Mouse (Mus musculus) kidney, postnatal 0 days (tissue): ENCODE measurements around the gene Osbpl10. TPM values are rescaled to one million over a fixed set of nuclear protein-coding genes. Genes with fewer than 3 reads are reported as not detected.

ENCODE experiments used
- ATAC-seq: fragments of 200-750 bp; cut with Nextera tagmentation; replicated peaks from 2 replicates; pipeline ENCODE4 v1.8.0; 2017; ENCODE audit warnings: low read depth, moderate number of reproducible peaks, moderate TSS enrichment, moderate library complexity; ENCODE audit not compliant: low FRiP score
- DNase-seq: peaks from one replicate; pipeline ENCODE4 v3.0.0-alpha.2; 2016; ENCODE audit warnings: low spot score
- H3K27ac ChIP-seq: fragments of 300-500 bp; sonication (generic); 2 replicates; pipeline ENCODE4 v1.5.1; 2014; ENCODE audit warnings: mild to moderate bottlenecking
- H3K27me3 ChIP-seq: fragments of 300-500 bp; sonication (generic); 2 replicates; pipeline ENCODE4 v1.6.1; 2014; ENCODE audit warnings: low read length, mixed read lengths; ENCODE audit not compliant: insufficient read depth
- H3K36me3 ChIP-seq: fragments of 300-500 bp; sonication (generic); 2 replicates; pipeline ENCODE4 v1.6.1; 2014; ENCODE audit warnings: low read length, mixed read lengths; ENCODE audit not compliant: insufficient read depth
- H3K4me1 ChIP-seq: fragments of 300-500 bp; sonication (generic); replicated peaks from 2 replicates; pipeline ENCODE4 v1.6.1; 2014; ENCODE audit warnings: antibody characterized with exemption, low read length, mixed read lengths; ENCODE audit not compliant: insufficient read depth
- H3K4me2 ChIP-seq: fragments of 300-500 bp; sonication (generic); 2 replicates; pipeline ENCODE4 v1.6.1; 2014; ENCODE audit warnings: mild to moderate bottlenecking, low read length, moderate library complexity, mixed read lengths
- H3K4me3 ChIP-seq: fragments of 300-500 bp; sonication (generic); replicated peaks from 2 replicates; pipeline ENCODE4 v1.5.1; 2014; ENCODE audit warnings: low read depth, low read length
- H3K9ac ChIP-seq: fragments of 300-500 bp; sonication (generic); 2 replicates; pipeline ENCODE4 v1.6.1; 2014; ENCODE audit warnings: low read depth, low read length
- H3K9me3 ChIP-seq: fragments of 300-500 bp; sonication (generic); replicated peaks from 2 replicates; pipeline ENCODE4 v1.6.1; 2016; ENCODE audit warnings: low read length, inconsistent platforms, mixed read lengths
- CTCF ChIP-seq: IDR thresholded peaks from 2 replicates; pipeline ENCODE4 v1.5.1; 2016; ENCODE audit warnings: antibody characterized with exemption, low read depth, mild to moderate bottlenecking, moderate library complexity
- WGBS: fragments of 180-500 bp; shearing (Covaris S2); extraction: QIAGEN DNeasy Blood & Tissue Kit; methylation state at CpG from one replicate; pipeline ENCODE4 v1.1.7; 2014; 5-methylcytosine and 5-hydroxymethylcytosine counted together
- polyA plus RNA-seq: library from polyadenylated mRNA; unstranded; fragments of >200 nt; fragmentation: Nextera tagmentation; extraction: Ambion mirVana; gene quantifications from 2 replicates; pipeline ENCODE4 v1.2.1, GENCODE M21; 2015

The Osbpl10 gene
- polyA plus RNA-seq, 1 experiment from 2014 or later: 2.8 TPM

GRCm38 (mm10) chr9:115229676-115230075 is 251.3 kb downstream of the Osbpl10 start:
- H3K27me3 ChIP-seq: no peaks in the 10 kb centered on the region
- no peak overlapping the region for H3K9ac ChIP-seq
- H3K9me3 ChIP-seq: no peaks in the 10 kb centered on the region
- DNase-seq (no peak), ATAC-seq (no peak)
- TF ChIP-seq CTCF: no peak
- H3K27ac ChIP-seq: no peak overlapping the region
- H3K4me3 ChIP-seq: no peak overlapping the region
- WGBS: 75% methylated on average over 10 of the region's 10 CpGs
- no peaks in the 10 kb centered on the region for H3K4me1 ChIP-seq
- no peak overlapping the region for H3K4me2 ChIP-seq
- H3K36me3 ChIP-seq: no peaks in the 10 kb centered on the region

- no peak overlapping the region for H3K27ac ChIP-seq
- no peak overlapping the region for H3K4me2 ChIP-seq
- no peaks in the 10 kb centered on the region for H3K4me1 ChIP-seq
- no peak overlapping the region for H3K9ac ChIP-seq
- no peak for TF ChIP-seq CTCF
- WGBS: 46% methylated on average over 3 of the region's 3 CpGs
- no peak for DNase-seq
- no peaks in the 10 kb centered on the region for H3K27me3 ChIP-seq
- no peak for ATAC-seq
- no peaks in the 10 kb centered on the region for H3K36me3 ChIP-seq
- no peak overlapping the region for H3K4me3 ChIP-seq
- no peaks in the 10 kb centered on the region for H3K9me3 ChIP-seq
Observed at GRCm38 (mm10) chr9:115230141-115230540, 251.8 kb downstream of the Osbpl10 start.

- no peak overlapping the region for H3K4me2 ChIP-seq
- no peak overlapping the region for H3K27ac ChIP-seq
- ATAC-seq: no peak
- no peak for DNase-seq
- TF ChIP-seq CTCF: no peak
- no peaks in the 10 kb centered on the region for H3K4me1 ChIP-seq
- H3K27me3 ChIP-seq: no peaks in the 10 kb centered on the region
- no peak overlapping the region for H3K4me3 ChIP-seq
- WGBS: 87% methylated on average over 3 of the region's 3 CpGs
- no peak overlapping the region for H3K9ac ChIP-seq
- H3K36me3 ChIP-seq: no peaks in the 10 kb centered on the region
- no peaks in the 10 kb centered on the region for H3K9me3 ChIP-seq
Observed at GRCm38 (mm10) chr9:115231476-115231875, 253.1 kb downstream of the Osbpl10 start.

GRCm38 (mm10) chr9:115233721-115234120 is 255.4 kb downstream of the Osbpl10 start:
- no peaks in the 10 kb centered on the region for H3K27me3 ChIP-seq
- no peak for DNase-seq
- no peak overlapping the region for H3K27ac ChIP-seq
- H3K4me3 ChIP-seq: no peak overlapping the region
- no peak for TF ChIP-seq CTCF
- no peaks in the 10 kb centered on the region for H3K36me3 ChIP-seq
- WGBS: 93% methylated on average over 5 of the region's 5 CpGs
- H3K9ac ChIP-seq: no peak overlapping the region
- no peaks in the 10 kb centered on the region for H3K4me1 ChIP-seq
- H3K9me3 ChIP-seq: no peaks in the 10 kb centered on the region
- H3K4me2 ChIP-seq: no peak overlapping the region
- ATAC-seq: no peak

GRCm38 (mm10) chr9:115234561-115234960 is 256.2 kb downstream of the Osbpl10 start:
- H3K36me3 ChIP-seq: no peaks in the 10 kb centered on the region
- H3K9me3 ChIP-seq: no peaks in the 10 kb centered on the region
- H3K4me2 ChIP-seq: no peak overlapping the region
- H3K27me3 ChIP-seq: no peaks in the 10 kb centered on the region
- no peak for ATAC-seq
- H3K4me3 ChIP-seq: no peak overlapping the region
- H3K27ac ChIP-seq: no peak overlapping the region
- no peaks in the 10 kb centered on the region for H3K4me1 ChIP-seq
- no peak for DNase-seq
- 91% methylated on average over 2 of the region's 2 CpGs for WGBS
- TF ChIP-seq CTCF: no peak
- no peak overlapping the region for H3K9ac ChIP-seq

GRCm38 (mm10) chr9:115236352-115236841 is 258.0 kb downstream of the Osbpl10 start:
- no peak for DNase-seq
- Histone ChIP-seq H3K27me3 (no peaks in the 10 kb centered on the region), H3K4me2 (no peak overlapping the region), H3K9ac (no peak overlapping the region), H3K36me3 (0 out of 2 replicates have a peak, but pooled peaks cover 6% of the 10 kb centered on the region), H3K4me3 (no peak overlapping the region), H3K9me3 (no peaks in the 10 kb centered on the region), H3K4me1 (no peaks in the 10 kb centered on the region), H3K27ac (peak overlapping the region; percentile 25; the same call in 1 of the 2 replicates)
- TF ChIP-seq CTCF: no peak
- WGBS: 69% methylated on average over 8 of the region's 8 CpGs
- peak; percentile 84 for ATAC-seq

- no peak overlapping the region for H3K27ac ChIP-seq
- TF ChIP-seq CTCF: no peak
- H3K27me3 ChIP-seq: no peaks in the 10 kb centered on the region
- H3K4me1 ChIP-seq: no peaks in the 10 kb centered on the region
- no peak overlapping the region for H3K4me2 ChIP-seq
- H3K9me3 ChIP-seq: no peaks in the 10 kb centered on the region
- DNase-seq (no peak), ATAC-seq (no peak)
- no peak overlapping the region for H3K9ac ChIP-seq
- peaks cover 16% of the 10 kb centered on the region for H3K36me3 ChIP-seq
- no peak overlapping the region for H3K4me3 ChIP-seq
Observed at GRCm38 (mm10) chr9:115237943-115238342, 259.6 kb downstream of the Osbpl10 start.
